Mouse (Mus musculus) gastrocnemius, adult 18-20 months (tissue): Measurements from ENCODE around the gene Cops7b. TPM values are rescaled to one million over a fixed set of nuclear protein-coding genes. Genes with fewer than 3 reads are reported as not detected.

Experiments
- DNase-seq: peaks from one replicate; pipeline ENCODE4 v3.0.0; 2021; ENCODE audit warnings: low spot score
- total RNA-seq, 2 experiments: library from RNA; stranded (reverse); gene quantifications; 2 replicates each; pipeline ENCODE4 v1.2.3; 2021

Gene Cops7b
- total RNA-seq, 2 experiments from 2014 or later: 10.3 to 10.5 TPM

- no peak for DNase-seq
Observed at GRCm38 (mm10) chr1:86595315-86595714, 12.6 kb downstream of the Cops7b start.

GRCm38 (mm10) chr1:86596512-86596911, 13.8 kb downstream of the Cops7b start:
- DNase-seq: no peak

DNA sequence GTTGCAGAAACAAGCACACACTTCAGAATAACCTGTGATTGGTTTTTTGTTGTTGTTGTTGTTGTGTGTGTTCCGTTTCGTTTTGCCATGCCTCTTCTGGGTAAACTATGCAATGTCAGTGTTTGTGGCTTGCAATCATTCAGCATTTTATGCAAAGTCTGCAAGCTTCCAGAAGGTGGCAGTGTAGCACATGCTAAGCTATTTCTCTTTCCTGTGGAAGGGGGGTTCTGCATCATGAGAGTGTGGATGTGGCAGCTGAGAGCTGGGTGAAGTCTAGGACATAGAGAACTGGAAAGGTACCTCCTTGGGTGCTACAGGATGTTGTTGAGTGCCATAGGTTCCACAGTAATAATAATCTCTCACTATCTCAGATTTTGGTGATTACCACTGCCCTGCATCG, 15.8 kb downstream of the Cops7b start:
- DNase-seq: no peak

- no peak for DNase-seq
Observed at GRCm38 (mm10) chr1:86600117-86600516, 17.4 kb downstream of the Cops7b start.

DNA sequence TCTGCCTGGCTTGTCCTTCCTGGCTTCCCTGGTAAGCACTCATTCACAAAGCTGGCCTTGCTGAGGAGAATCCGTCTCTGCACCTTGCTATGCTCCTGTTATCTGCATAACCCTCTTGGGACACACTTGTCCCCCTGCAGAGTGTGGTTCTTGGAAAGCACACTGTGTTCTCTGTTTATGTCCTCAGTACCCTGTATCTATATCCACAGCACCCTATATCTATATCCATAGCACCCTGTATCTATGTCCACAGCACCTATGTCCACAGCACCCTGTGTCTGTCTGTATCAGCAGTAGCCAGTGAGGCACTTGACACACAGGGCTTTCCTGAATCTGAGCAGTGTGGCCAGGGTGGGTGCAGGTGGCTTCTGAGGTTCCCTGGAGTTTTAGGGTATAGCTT, 28.2 kb downstream of the Cops7b start:
- DNase-seq: no peak

DNA sequence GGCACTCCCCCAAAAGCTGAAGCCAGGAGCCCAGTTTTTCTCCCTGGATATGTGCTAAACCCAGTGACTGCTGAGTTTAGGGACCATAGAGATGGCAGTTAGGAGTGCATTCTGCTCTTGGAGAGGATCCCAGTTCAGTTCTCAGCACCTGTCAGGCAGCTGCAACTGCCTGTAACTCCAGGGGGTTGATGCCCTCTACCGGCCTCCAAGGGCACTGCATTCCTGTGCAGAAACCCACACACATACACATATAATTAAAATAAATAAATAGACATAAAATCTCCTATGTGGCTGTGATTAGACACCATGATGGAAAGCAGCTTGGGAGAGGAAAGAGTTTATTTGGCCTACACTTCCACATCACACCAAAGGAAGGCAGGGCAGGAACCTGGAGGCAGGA, 29.4 kb downstream of the Cops7b start:
- no peak for DNase-seq

- no peak for DNase-seq
Observed at GRCm38 (mm10) chr1:86614269-86614668, 31.6 kb downstream of the Cops7b start.

DNA sequence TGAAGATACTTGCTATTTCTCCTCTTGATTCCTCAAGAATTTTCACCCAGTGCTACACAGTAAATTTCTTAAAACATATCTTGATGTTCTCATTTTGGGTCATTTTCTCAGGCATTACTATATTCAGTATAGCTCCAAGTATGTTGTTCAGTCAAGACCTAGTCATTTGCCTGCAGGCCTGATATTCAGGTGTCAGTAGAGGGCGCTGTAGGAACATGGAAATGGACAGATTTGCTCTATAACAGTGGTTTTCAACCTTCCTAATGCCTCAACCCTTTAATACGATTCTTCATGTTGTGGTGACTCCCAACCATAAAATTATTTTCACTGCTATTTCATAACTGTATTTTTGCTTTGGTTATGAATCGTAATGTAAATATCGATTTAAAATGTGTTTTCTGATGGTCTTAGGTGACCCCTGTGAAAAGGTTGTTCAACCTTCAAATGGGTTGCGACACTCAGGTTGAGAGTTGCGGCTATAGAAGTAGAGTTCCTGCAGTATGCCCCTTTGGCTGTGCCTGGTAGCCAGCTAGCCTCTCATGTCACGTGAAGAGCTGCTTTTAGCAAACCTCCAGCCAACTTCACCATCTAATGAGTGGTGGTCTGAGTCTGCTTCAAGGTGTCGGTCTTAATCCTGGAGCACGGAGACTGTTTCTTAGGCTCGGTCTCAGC, 35.9 kb downstream of the Cops7b start:
- DNase-seq: peak; percentile 64

DNA sequence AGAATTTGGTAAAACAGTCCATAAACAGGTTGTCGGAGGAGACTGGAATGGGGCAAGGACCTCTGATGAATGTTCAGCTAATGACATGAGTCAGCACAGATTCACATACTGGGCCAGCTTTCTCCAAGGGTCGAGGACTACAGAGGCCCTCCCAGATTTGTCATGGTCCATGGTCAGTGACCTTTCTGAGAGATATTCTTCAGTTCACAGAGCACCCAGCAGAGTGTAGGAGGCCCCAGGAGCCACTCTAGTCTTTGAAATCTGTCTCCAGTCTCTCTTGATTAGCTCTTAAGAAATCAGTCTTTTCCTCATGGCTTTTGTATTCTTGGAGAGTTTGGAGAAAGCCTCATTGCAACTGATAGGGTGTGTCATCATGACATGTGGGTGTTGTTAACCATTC, 39.6 kb downstream of the Cops7b start:
- DNase-seq: no peak

DNA sequence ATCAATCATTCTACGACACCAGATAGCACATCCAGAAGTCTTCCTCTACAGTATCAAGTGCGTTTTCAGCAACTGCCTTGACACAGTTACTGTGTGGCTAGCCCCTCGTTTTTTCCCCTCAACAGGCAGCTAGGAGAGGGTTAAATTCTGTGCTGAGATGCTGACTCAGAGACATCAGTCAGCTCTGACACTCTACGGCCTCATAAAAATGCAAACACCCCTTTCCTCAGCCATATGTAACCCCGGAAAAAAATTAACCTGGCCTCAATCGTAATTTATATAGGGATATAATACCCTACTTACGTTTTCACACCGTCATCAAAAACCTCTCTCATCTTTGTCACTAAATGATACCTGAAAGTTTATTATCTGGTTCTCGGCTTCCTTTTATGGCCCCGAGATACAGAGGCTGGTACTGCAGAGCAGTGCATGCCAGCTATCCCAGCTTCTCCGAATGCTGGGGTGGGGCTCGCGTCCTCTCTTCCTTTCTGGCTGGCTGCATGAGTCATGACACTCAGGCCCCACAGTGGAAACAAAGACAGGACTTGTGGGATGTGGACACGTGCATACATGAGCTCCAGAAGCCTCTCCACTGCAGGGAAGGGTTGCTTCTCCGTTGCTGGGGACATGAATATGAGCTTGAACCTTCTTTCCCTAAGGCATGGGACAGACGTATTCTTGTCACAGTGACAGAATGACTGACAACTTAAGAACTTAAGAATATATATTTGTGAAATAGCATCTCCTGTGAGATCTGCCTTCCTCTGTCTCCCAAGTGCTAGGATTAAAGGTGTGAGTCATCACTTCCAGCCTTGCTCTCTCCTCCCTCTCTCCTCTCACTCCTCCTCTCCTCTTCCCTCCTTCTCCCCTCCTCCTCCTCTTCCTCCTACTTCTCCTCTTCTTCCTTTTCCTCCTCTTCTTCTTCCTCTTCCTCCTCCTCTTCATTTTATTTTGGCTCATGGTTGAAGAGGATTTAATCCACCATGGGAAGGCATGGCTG, 40.6 kb downstream of the Cops7b start:
- DNase-seq: no peak

- no peak for DNase-seq
Observed at GRCm38 (mm10) chr1:86628270-86628669, 45.6 kb downstream of the Cops7b start.

GRCm38 (mm10) chr1:86629936-86630335, 47.2 kb downstream of the Cops7b start:
- DNase-seq: no peak

- no peak for DNase-seq
Observed at GRCm38 (mm10) chr1:86630527-86630926, 47.8 kb downstream of the Cops7b start.

GRCm38 (mm10) chr1:86632732-86633380, 50.2 kb downstream of the Cops7b start:
- DNase-seq: no peak

DNA sequence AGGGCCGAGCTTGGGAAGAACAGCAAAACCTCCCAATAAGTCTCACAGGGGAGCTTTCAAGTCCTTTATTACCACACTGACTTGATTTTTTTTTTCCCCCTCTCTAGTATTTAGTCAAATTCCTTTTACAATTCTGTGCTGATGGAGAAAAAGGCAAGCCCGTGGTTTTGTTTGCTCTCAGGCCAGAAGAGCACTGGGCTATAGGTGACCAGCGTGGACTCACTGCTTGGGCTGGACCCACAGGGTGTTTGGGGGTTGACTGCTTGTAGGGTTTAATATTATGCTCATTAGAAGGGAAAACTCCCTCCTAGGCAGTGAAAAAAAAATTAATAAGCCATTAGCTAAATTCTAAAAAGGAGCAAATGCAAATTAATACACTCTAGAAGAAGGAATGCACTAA, 50.7 kb downstream of the Cops7b start:
- DNase-seq: no peak

DNA sequence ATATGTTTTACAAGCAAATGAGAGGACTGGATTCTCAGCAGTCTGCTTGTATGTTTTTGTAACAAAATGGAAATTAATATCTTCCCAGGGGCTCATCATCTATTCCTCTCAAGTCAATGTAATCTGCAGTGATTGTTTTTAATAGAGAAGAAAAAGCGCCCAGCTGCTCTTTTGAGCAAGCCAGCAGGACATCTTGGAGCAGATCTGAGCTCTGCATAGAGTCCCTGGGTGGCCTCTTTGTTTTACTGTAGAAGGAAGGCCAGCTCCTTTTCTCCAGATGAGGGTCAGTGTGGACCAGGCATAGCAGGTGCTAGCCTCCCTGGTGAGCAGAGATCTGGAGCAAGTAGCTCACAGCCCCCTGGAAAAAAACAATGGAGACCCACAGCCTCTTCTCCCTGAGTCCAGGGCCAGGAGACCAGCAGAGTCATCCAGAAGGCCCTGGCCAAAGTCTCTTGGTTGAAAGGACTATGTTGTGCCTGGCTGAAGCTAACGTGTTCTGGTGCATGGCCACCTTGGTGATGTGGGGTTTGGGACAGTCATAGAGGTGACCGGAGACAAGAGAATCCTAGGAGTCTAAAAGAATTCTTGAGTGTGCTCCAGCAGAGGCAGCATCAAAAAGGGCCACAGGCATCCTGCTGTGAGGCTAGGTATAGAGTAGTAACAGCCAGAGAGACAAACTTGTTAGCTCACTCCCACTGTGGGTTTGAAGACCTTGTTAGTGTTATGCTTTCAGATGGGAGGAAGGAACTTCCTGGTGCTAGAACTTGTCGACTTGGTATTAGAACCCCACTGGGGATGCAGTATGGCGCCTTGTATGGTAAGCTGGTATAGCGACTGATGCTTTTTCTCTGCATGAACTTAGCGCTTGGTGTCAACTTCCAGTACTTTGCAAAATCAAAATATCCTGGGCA, 51.4 kb downstream of the Cops7b start:
- DNase-seq: no peak

DNA sequence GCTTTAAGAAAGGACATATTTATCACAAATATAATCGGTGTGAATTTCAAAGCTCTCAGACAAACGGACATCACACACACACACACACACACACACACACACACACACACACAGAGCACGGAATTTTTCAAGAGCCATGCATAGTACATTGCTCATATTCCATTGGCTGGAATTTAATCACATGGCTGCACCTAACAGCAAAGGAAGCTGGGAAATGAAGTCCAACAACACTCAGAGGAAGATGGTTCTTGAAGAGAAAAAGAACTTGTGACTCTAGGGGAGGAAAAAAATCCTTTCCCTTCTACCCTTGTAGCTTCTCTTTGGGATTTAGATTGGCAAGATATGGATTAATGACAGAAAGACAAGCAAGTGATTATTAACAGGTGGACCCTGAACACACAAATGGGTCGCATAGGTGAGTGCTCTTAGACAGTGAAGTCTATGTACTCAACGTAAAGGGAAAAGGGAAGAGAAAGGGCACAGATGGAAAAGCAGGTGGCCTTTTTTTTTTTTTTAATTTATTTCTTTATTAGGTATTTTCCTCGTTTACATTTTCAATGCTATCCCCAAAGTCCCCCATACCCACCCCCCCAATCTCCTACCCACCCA, 52.2 kb downstream of the Cops7b start:
- DNase-seq: no peak

DNA sequence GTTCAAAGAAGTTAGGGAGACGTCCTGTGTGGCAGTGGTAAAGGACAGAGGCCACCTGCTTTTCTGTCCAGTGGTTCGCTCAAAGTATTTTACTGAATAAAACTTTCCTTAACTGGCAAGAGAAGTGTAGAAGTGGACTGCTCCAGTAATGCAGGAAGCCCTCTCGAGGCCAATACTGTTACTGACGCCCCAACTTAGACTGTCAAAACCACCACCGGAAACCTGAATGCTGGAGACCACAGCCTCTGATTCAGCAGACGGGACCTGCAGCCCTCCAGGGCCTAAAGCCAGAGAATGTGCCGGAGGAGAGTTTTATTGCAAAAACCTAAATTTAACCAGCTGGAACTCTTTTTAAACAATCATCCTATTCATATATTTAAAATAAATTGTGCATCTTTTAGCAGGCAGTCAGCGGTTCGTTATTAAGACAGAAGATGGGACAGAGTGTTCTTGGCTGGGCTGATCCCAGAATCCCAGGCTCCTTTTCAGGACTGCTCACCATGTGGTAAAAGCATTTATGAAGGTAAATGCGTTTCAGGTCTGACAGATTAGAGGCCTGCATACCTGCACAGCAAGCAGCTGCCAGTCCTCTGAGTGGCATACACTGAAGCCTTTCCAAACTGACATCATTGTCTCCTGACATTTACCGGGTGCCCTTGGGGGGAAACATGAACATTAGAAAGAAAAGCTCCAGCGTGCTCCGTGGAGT, 60.6 kb downstream of the Cops7b start:
- DNase-seq: no peak

DNA sequence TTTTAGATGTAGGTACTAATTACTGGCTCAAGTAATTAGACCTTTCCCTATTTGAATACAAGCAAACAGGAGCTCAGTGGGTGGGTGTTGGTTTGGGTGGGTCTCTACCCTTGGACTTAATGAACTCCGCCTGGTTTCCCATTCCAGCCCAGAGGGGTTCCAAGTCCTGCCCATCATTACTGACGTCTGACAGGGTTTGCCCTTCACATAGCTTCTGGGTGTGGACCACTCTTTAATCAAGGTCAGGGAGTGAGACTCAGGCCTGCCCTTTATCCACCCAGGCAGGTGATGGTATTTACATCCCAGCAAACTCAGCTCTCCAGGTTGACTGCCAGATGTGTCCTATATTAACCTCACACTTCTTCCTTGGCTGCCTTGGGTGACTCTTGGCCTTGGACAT, 64.8 kb downstream of the Cops7b start:
- no peak for DNase-seq

- peak; percentile 60 for DNase-seq
Observed at GRCm38 (mm10) chr1:86650272-86650671, 67.6 kb downstream of the Cops7b start.
